Mouse (Mus musculus) MEL (cell line): ENCODE measurements around the gene Gm49396. TPM values are rescaled to one million over a fixed set of nuclear protein-coding genes. Genes with fewer than 3 reads are reported as not detected.

ENCODE experiments used
- DNase-seq: peaks from one replicate; pipeline ENCODE4 v3.0.0; 2011; ENCODE audit warnings: low read depth, low spot score
- H3K27ac ChIP-seq: 2 replicates; pipeline ENCODE4 v1.5.1; 2012; ENCODE audit warnings: low read depth, mild to moderate bottlenecking, control low read depth, low read length, moderate library complexity; ENCODE audit not compliant: control insufficient read depth
- H3K27me3 ChIP-seq, 2 experiments: fragments of 150-350 bp in 1 of 2; sonication (generic) in 1 of 2; 2 replicates each; pipeline ENCODE4 v1.6.1; 2012; ENCODE audit warnings: low read length in 2 of 2, mild to moderate bottlenecking in 2 of 2, improper control_type of control experiment in 1 of 2, moderate library complexity in 1 of 2; ENCODE audit not compliant: insufficient read depth in 2 of 2, control insufficient read depth in 1 of 2
- H3K36me3 ChIP-seq, 2 experiments: 2 replicates each; pipeline ENCODE4 v1.6.1; 2012 to 2014; ENCODE audit warnings: low read length in 2 of 2, improper control_type of control experiment in 1 of 2, inconsistent platforms in 1 of 2, mild to moderate bottlenecking in 1 of 2; ENCODE audit not compliant: insufficient read depth in 2 of 2, control insufficient read depth in 1 of 2
- H3K4me1 ChIP-seq, 2 experiments: fragments of 150-350 bp in 1 of 2; sonication (generic) in 1 of 2; 2 replicates each; pipeline ENCODE4 v1.6.1; 2012; ENCODE audit warnings: low read length in 2 of 2, improper control_type of control experiment in 1 of 2, mild to moderate bottlenecking in 1 of 2; ENCODE audit not compliant: insufficient read depth in 2 of 2, control insufficient read depth in 1 of 2
- H3K4me3 ChIP-seq, 2 experiments: fragments of 150-350 bp in 1 of 2; sonication (generic) in 1 of 2; 2 replicates each; pipeline ENCODE4 v1.5.1; 2012; ENCODE audit warnings: low read depth in 2 of 2, low read length in 2 of 2, mild to moderate bottlenecking in 2 of 2, moderate library complexity in 2 of 2, control low read depth in 1 of 2, improper control_type of control experiment in 1 of 2; ENCODE audit not compliant: control insufficient read depth in 1 of 2, insufficient read depth in 1 of 2
- H3K79me2 ChIP-seq: 2 replicates; pipeline ENCODE4 v1.6.1; 2012; ENCODE audit warnings: mild to moderate bottlenecking, low read length, moderate library complexity; ENCODE audit not compliant: control insufficient read depth, poor library complexity, insufficient read depth
- H3K9ac ChIP-seq: 2 replicates; pipeline ENCODE4 v1.6.1; 2012; ENCODE audit warnings: low read depth, mild to moderate bottlenecking, control low read depth, low read length, moderate library complexity; ENCODE audit not compliant: control insufficient read depth, poor library complexity, severe bottlenecking
- H3K9me3 ChIP-seq: fragments of 150-350 bp; sonication (generic); replicated peaks from 2 replicates; pipeline ENCODE4 v1.6.1; 2012; ENCODE audit warnings: mild to moderate bottlenecking, low read length, improper control_type of control experiment, moderate library complexity; ENCODE audit not compliant: insufficient read depth
- BHLHE40 ChIP-seq: IDR thresholded peaks from 2 replicates; pipeline ENCODE4 v1.6.1; 2012; ENCODE audit warnings: low read depth, mild to moderate bottlenecking, inconsistent platforms, low read length, improper control_type of control experiment, borderline replicate concordance
- CHD1 ChIP-seq: IDR thresholded peaks from 2 replicates; pipeline ENCODE4 v1.6.1; 2012; ENCODE audit warnings: low read depth, mild to moderate bottlenecking, inconsistent platforms, low read length, improper control_type of control experiment
- CTCF ChIP-seq, 3 experiments: IDR thresholded peaks in 2 of 3; conservative IDR thresholded peaks in 1 of 3; 2 replicates each; pipeline ENCODE4 v1.5.1; 2011 to 2012; ENCODE audit warnings: low read length in 3 of 3, low read depth in 2 of 3, mild to moderate bottlenecking in 2 of 3, improper control_type of control experiment in 1 of 3, inconsistent platforms in 1 of 3, mixed read lengths in 1 of 3, moderate library complexity in 1 of 3; ENCODE audit not compliant: control insufficient read depth in 1 of 3, insufficient read depth in 1 of 3, poor library complexity in 1 of 3, severe bottlenecking in 1 of 3
- E2F4 ChIP-seq: IDR thresholded peaks from 2 replicates; pipeline ENCODE4 v1.6.1; 2011; ENCODE audit warnings: low read depth, low read length, improper control_type of control experiment, borderline replicate concordance
- ELF1 ChIP-seq: IDR thresholded peaks from 2 replicates; pipeline ENCODE4 v1.6.1; 2014; ENCODE audit warnings: low read depth, mild to moderate bottlenecking, inconsistent platforms, low read length, improper control_type of control experiment, moderate library complexity
- EP300 ChIP-seq, 2 experiments: IDR thresholded peaks; 2 replicates each; pipeline ENCODE4 v1.6.1; 2011; ENCODE audit warnings: improper control_type of control experiment in 2 of 2, low read length in 2 of 2, low read depth in 1 of 2, mild to moderate bottlenecking in 1 of 2
- GABPA ChIP-seq: IDR thresholded peaks from 2 replicates; pipeline ENCODE4 v1.6.1; 2012; ENCODE audit warnings: low read depth, mild to moderate bottlenecking, inconsistent platforms, low read length, improper control_type of control experiment, moderate library complexity
- GATA1 ChIP-seq: IDR thresholded peaks from 2 replicates; pipeline ENCODE4 v1.6.1; 2011; ENCODE audit warnings: low read depth, low read length, improper control_type of control experiment
- HCFC1 ChIP-seq: IDR thresholded peaks from 2 replicates; pipeline ENCODE4 v1.6.1; 2012; ENCODE audit warnings: low read depth, mild to moderate bottlenecking, inconsistent platforms, low read length, improper control_type of control experiment, moderate library complexity
- KAT2A ChIP-seq: conservative IDR thresholded peaks from 2 replicates; pipeline ENCODE4 v1.6.1; 2012; ENCODE audit warnings: low read depth, low read length, improper control_type of control experiment, inconsistent platforms
- MAFK ChIP-seq: IDR thresholded peaks from 2 replicates; pipeline ENCODE4 v1.6.1; 2011; ENCODE audit warnings: low read depth, mild to moderate bottlenecking, low read length, improper control_type of control experiment, borderline replicate concordance
- MEF2A ChIP-seq: IDR thresholded peaks from 2 replicates; pipeline ENCODE4 v1.6.1; 2014; ENCODE audit warnings: low read depth, mild to moderate bottlenecking, inconsistent platforms, low read length, improper control_type of control experiment; ENCODE audit not compliant: poor library complexity, insufficient replicate concordance, severe bottlenecking; ENCODE audit errors: extremely low read depth
- MXI1 ChIP-seq: IDR thresholded peaks from 2 replicates; pipeline ENCODE4 v1.6.1; 2011; ENCODE audit warnings: mild to moderate bottlenecking, low read depth, low read length, improper control_type of control experiment
- MYC ChIP-seq: IDR thresholded peaks from 2 replicates; pipeline ENCODE4 v1.6.1; 2011; ENCODE audit warnings: low read depth, mild to moderate bottlenecking, low read length, improper control_type of control experiment, moderate library complexity
- NELFE ChIP-seq: IDR thresholded peaks from 2 replicates; pipeline ENCODE4 v1.6.1; 2011; ENCODE audit warnings: low read depth, low read length, improper control_type of control experiment
- NRF1 ChIP-seq: IDR thresholded peaks from 2 replicates; pipeline ENCODE4 v1.6.1; 2014; ENCODE audit warnings: low read depth, mild to moderate bottlenecking, inconsistent platforms, low read length, improper control_type of control experiment, moderate library complexity; ENCODE audit not compliant: poor library complexity, insufficient read depth, severe bottlenecking
- POLR2AphosphoS2 ChIP-seq: IDR thresholded peaks from 2 replicates; pipeline ENCODE4 v1.6.1; 2011; ENCODE audit warnings: low read length, improper control_type of control experiment
- RAD21 ChIP-seq: IDR thresholded peaks from 2 replicates; pipeline ENCODE4 v1.6.1; 2011; ENCODE audit warnings: mild to moderate bottlenecking, low read depth, low read length, improper control_type of control experiment
- SMC3 ChIP-seq: IDR thresholded peaks from 2 replicates; pipeline ENCODE4 v1.6.1; 2011; ENCODE audit warnings: low read depth, low read length, improper control_type of control experiment
- TAL1 ChIP-seq: IDR thresholded peaks from 2 replicates; pipeline ENCODE4 v1.6.1; 2012; ENCODE audit warnings: mild to moderate bottlenecking, inconsistent platforms, low read length, moderate library complexity, mixed read lengths
- TBP ChIP-seq: IDR thresholded peaks from 2 replicates; pipeline ENCODE4 v1.8.0; 2011; ENCODE audit warnings: low read depth, low read length, improper control_type of control experiment
- TCF12 ChIP-seq: IDR thresholded peaks from 2 replicates; pipeline ENCODE4 v1.6.1; 2014; ENCODE audit warnings: low read depth, mild to moderate bottlenecking, inconsistent platforms, low read length, improper control_type of control experiment, moderate library complexity
- USF1 ChIP-seq: IDR thresholded peaks from 2 replicates; pipeline ENCODE4 v1.6.1; 2014; ENCODE audit warnings: low read depth, mild to moderate bottlenecking, inconsistent platforms, low read length, improper control_type of control experiment, moderate library complexity
- USF2 ChIP-seq, 2 experiments: IDR thresholded peaks; 2 replicates each; pipeline ENCODE4 v1.6.1; 2011 to 2012; ENCODE audit warnings: improper control_type of control experiment in 2 of 2, low read length in 2 of 2, borderline replicate concordance in 1 of 2, inconsistent platforms in 1 of 2, low read depth in 1 of 2, mild to moderate bottlenecking in 1 of 2; ENCODE audit not compliant: insufficient read depth in 1 of 2
- ZC3H11A ChIP-seq: IDR thresholded peaks from 2 replicates; pipeline ENCODE4 v1.6.1; 2012; ENCODE audit warnings: low read depth, mild to moderate bottlenecking, inconsistent platforms, low read length, improper control_type of control experiment
- ZKSCAN1 ChIP-seq: IDR thresholded peaks from 2 replicates; pipeline ENCODE4 v1.6.1; 2012; ENCODE audit warnings: low read depth, mild to moderate bottlenecking, inconsistent platforms, low read length, improper control_type of control experiment, moderate library complexity
- ZMIZ1 ChIP-seq: IDR thresholded peaks from 2 replicates; pipeline ENCODE4 v1.6.1; 2012; ENCODE audit warnings: low read depth, mild to moderate bottlenecking, inconsistent platforms, low read length, improper control_type of control experiment, moderate library complexity
- ZNF384 ChIP-seq: IDR thresholded peaks from 2 replicates; pipeline ENCODE4 v1.6.1; 2012; ENCODE audit warnings: low read depth, mild to moderate bottlenecking, inconsistent platforms, low read length, improper control_type of control experiment
- polyA plus RNA-seq, 2 experiments: library from polyadenylated mRNA; stranded (reverse) in 1 of 2; unstranded in 1 of 2; fragments of >175 nt in 1 of 2; fragments of >200 nt in 1 of 2; gene quantifications; 2 replicates each; pipeline versions ENCODE4 v1.2.1 to v1.2.4; 2012; ENCODE audit warnings: low replicate concordance in 2 of 2, low read depth in 1 of 2; ENCODE audit not compliant: insufficient read length in 2 of 2, insufficient read depth in 1 of 2, missing spikeins in 1 of 2
- total RNA-seq: library from RNA; depleted of rRNA; stranded (reverse); fragments of 300-350 nt; gene quantifications from 2 replicates; pipeline ENCODE4 v1.2.3, GENCODE M21; 2012

Gene Gm49396
- total and polyA plus RNA-seq, 3 experiments, result 1.9 to 4.2 TPM; not detected in 1

GRCm38 (mm10) chr7:30612654-30613402 is 49.7 kb downstream of the Gm49396 start, which contains the start of gene Upk1a:
Gene Upk1a (minus strand): TSS chr7:30612847.
- no peak within 1 kb of the TSS for H3K4me3 ChIP-seq
- H3K79me2 ChIP-seq, result no peaks in the 10 kb centered on the region
- peaks cover 0 to 3% of the 10 kb centered on the region in 2 experiments; a peak in 2 of 4 replicates for H3K4me1 ChIP-seq
- H3K36me3 ChIP-seq, result peaks cover 4 to 6% of the 10 kb centered on the region in 2 experiments
- H3K9ac ChIP-seq, result no peak within 1 kb of the TSS
- no peak for TF ChIP-seq USF2 (IDR thresholded peaks at IDR 0.05; ENCODE audit: borderline replicate concordance in 1 of 2, insufficient read depth in 1 of 2, low read depth in 1 of 2, low read length in 2 of 2)
- no peak for TF ChIP-seq BHLHE40
- no peak for TF ChIP-seq KAT2A
- no peak for TF ChIP-seq HCFC1
- no peak for TF ChIP-seq MYC
- TF ChIP-seq ZKSCAN1, result no peak
- no peak for TF ChIP-seq TBP
- TF ChIP-seq POLR2AphosphoS2, result no peak
- no peak for TF ChIP-seq CTCF (IDR thresholded peaks at IDR 0.05 in 2 of 3, conservative IDR thresholded peaks at IDR 0.05 in 1 of 3; ENCODE audit: control insufficient read depth in 1 of 3, insufficient read depth in 1 of 3, low read depth in 2 of 3, low read length in 3 of 3, poor library complexity in 1 of 3, severe bottlenecking in 1 of 3)
- TF ChIP-seq NELFE, result no peak
- no peak for TF ChIP-seq GABPA
- no peak for TF ChIP-seq USF1
- TF ChIP-seq EP300 (IDR thresholded peaks at IDR 0.05; ENCODE audit: low read depth in 1 of 2, low read length in 2 of 2), result no peak
- no peak for TF ChIP-seq GATA1
- no peak for TF ChIP-seq ZMIZ1
- TF ChIP-seq MAFK, result no peak
- no peak for TF ChIP-seq TAL1
- no peaks in the 10 kb centered on the region for H3K9me3 ChIP-seq
- no peak within 1 kb of the TSS for H3K27ac ChIP-seq
- no peaks in the 10 kb centered on the region for H3K27me3 ChIP-seq
- DNase-seq, result no peak

GRCm38 (mm10) chr7:30613529-30614112 is 50.5 kb downstream of the Gm49396 start:
- Histone ChIP-seq H3K79me2 (no peaks in the 10 kb centered on the region), H3K4me1 (peaks cover 0 to 3% of the 10 kb centered on the region in 2 experiments; a peak in 2 of 4 replicates), H3K9me3 (no peaks in the 10 kb centered on the region), H3K9ac (no peak overlapping the region), H3K4me3 (no peak overlapping the region), H3K27me3 (no peaks in the 10 kb centered on the region), H3K27ac (no peak overlapping the region), H3K36me3 (peaks cover 4 to 6% of the 10 kb centered on the region in 2 experiments)
- peak; percentile 72 for DNase-seq
- TF ChIP-seq NRF1, result no peak
- no peak for TF ChIP-seq MXI1
- TF ChIP-seq ELF1, result no peak
- no peak for TF ChIP-seq CHD1
- peak; percentile 35; the same call in 1 of the 2 replicates for TF ChIP-seq ZC3H11A
- peak; percentile 80 for TF ChIP-seq SMC3
- no peak for TF ChIP-seq MEF2A
- no peak for TF ChIP-seq E2F4
- TF ChIP-seq RAD21, result peak; percentile 58
- no peak for TF ChIP-seq NELFE
- TF ChIP-seq GATA1, result no peak
- no peak for TF ChIP-seq EP300 (IDR thresholded peaks at IDR 0.05; ENCODE audit: low read depth in 1 of 2, low read length in 2 of 2)
- no peak for TF ChIP-seq ZNF384
- no peak for TF ChIP-seq TCF12
- TF ChIP-seq CTCF (IDR thresholded peaks at IDR 0.05 in 2 of 3, conservative IDR thresholded peaks at IDR 0.05 in 1 of 3; ENCODE audit: control insufficient read depth in 1 of 3, insufficient read depth in 1 of 3, low read depth in 2 of 3, low read length in 3 of 3, poor library complexity in 1 of 3, severe bottlenecking in 1 of 3), result peak; percentile 61 to 95 (median 79)
